Mouse (Mus musculus): ENCODE data around the gene Eif2b3.

GRCm38 (mm10) chr4:117108524-117108849, 89.3 kb downstream of the Eif2b3 start:
- TF ChIP-seq CTCF (conservative IDR thresholded peaks at IDR 0.05 in 1 of 2, IDR thresholded peaks at IDR 0.05 in 1 of 2; ENCODE audit: low read depth in 2 of 2, low read length in 2 of 2), result no peak
- TF ChIP-seq MXI1 (IDR thresholded peaks at IDR 0.05; ENCODE audit: low read depth, low read length), result no peak
- no peak for TF ChIP-seq POLR2AphosphoS2 (IDR thresholded peaks at IDR 0.05; ENCODE audit: low read depth, low read length)
- TF ChIP-seq MAZ (IDR thresholded peaks at IDR 0.05; ENCODE audit: low read depth, low read length), result no peak
- no peak for TF ChIP-seq ZMIZ1 (IDR thresholded peaks at IDR 0.05; ENCODE audit: low read depth, low read length)
- no peak for TF ChIP-seq TCF12 (IDR thresholded peaks at IDR 0.05; ENCODE audit: low read depth, low read length)
- TF ChIP-seq NRF1 (IDR thresholded peaks at IDR 0.05; ENCODE audit: low read depth, low read length), result no peak
- no peak for TF ChIP-seq ZNF384 (IDR thresholded peaks at IDR 0.05; ENCODE audit: low read depth, low read length)
- TF ChIP-seq POLR2A (IDR thresholded peaks at IDR 0.05; ENCODE audit: low read depth, low read length), result no peak
- TF ChIP-seq EP300 (IDR thresholded peaks at IDR 0.05; ENCODE audit: low read length), result no peak
- TF ChIP-seq IRF4 (IDR thresholded peaks at IDR 0.05; ENCODE audit: low read depth, low read length), result no peak
